Mouse (Mus musculus) lung, postnatal 0 days (tissue): Measurements from ENCODE around the gene Gm20538.

Experiments
- CTCF ChIP-seq: IDR thresholded peaks from 2 replicates; pipeline ENCODE4 v1.5.1; 2016; ENCODE audit warnings: antibody characterized with exemption, mild to moderate bottlenecking
- EP300 ChIP-seq: IDR thresholded peaks from 2 replicates; pipeline ENCODE4 v1.6.1; 2016; ENCODE audit warnings: antibody characterized with exemption, mild to moderate bottlenecking, control low read depth

DNA sequence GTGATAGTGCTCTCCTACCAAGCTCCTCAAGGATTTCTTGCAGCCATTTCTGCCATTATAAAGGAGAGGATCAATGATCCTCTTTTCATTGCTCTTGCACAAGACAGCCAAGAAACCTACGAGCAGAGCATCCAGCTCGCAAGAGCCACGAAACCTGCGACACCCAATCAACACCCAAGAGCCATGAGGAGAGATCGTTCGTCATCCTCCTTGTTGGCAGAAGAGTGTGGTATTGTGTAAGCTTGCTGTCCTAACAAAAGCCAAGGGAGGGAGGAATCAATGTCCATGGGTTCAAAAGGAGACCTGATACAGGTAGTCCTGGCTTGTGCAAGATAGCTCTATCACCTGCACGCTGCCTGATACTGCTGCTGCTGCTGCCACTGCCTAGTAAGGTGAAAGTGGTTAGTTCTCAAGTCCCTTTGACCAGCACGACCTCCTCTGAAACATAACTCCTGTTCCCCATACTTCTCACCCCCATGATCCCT lies 9.9 kb downstream of the Gm20538 start:
- TF ChIP-seq EP300: no peak
- no peak for TF ChIP-seq CTCF
